Mouse (Mus musculus): ENCODE data around the gene Gm21677. TPM values are rescaled to one million over a fixed set of nuclear protein-coding genes. Genes with fewer than 3 reads are reported as not detected.

Gene Gm21677
- not detected for total RNA-seq (2023)

DNA sequence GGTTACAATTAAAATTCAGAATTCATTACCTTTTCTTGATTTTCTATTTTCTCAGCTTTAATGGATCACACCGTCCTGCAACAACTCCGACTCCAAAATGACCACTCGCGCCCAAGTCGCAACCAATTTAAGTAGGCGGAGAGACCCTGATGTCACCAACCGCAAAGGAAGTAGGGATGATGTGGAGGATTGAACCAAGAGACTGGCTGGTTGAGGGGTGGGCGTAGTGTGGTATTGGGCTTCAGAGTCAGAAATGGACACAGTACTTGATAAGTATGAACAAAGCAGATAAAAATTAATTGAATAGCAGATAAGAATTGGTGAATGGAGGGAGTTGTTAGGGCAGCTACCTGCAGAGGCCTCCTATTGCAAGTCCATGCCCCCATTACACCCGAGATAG lies at the start of gene Gm21677:
Gene Gm21677, minus strand, starts transcription at position 101 of the 400 bp plus-strand sequence.

DNA sequence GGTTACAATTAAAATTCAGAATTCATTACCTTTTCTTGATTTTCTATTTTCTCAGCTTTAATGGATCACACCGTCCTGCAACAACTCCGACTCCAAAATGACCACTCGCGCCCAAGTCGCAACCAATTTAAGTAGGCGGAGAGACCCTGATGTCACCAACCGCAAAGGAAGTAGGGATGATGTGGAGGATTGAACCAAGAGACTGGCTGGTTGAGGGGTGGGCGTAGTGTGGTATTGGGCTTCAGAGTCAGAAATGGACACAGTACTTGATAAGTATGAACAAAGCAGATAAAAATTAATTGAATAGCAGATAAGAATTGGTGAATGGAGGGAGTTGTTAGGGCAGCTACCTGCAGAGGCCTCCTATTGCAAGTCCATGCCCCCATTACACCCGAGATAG lies 39.0 kb upstream of the Gm21677 start, which contains the start of gene Gm21693:
Gene Gm21693, minus strand, starts transcription at position 101 of the 400 bp plus-strand sequence.

Other genes with a start within 250 kb of the Gm21677 start
- not detected for gene Gm21693, start 38.9 kb upstream of the Gm21677 start, total RNA-seq (2023)
- gene Gm21704, start 103.7 kb upstream of the Gm21677 start, total RNA-seq (2023), result not detected
- not detected for gene Gm21708, start 103.7 kb upstream of the Gm21677 start, total RNA-seq (2023)

Data from B cell, adult 67 days (primary cell).